Mouse (Mus musculus) heart, adult 8-10 months (tissue): ENCODE results near the gene Unc5cl. TPM values are rescaled to one million over a fixed set of nuclear protein-coding genes. Genes with fewer than 3 reads are reported as not detected.

Experiments
- DNase-seq: peaks from one replicate; pipeline ENCODE4 v3.0.0; 2022; ENCODE audit warnings: low spot score
- total RNA-seq, 4 experiments: library from RNA; stranded (reverse); gene quantifications; 2 replicates each; pipeline ENCODE4 v1.2.4; 2022

The Unc5cl gene
- total RNA-seq, 4 experiments from 2014 or later, result not detected

DNA sequence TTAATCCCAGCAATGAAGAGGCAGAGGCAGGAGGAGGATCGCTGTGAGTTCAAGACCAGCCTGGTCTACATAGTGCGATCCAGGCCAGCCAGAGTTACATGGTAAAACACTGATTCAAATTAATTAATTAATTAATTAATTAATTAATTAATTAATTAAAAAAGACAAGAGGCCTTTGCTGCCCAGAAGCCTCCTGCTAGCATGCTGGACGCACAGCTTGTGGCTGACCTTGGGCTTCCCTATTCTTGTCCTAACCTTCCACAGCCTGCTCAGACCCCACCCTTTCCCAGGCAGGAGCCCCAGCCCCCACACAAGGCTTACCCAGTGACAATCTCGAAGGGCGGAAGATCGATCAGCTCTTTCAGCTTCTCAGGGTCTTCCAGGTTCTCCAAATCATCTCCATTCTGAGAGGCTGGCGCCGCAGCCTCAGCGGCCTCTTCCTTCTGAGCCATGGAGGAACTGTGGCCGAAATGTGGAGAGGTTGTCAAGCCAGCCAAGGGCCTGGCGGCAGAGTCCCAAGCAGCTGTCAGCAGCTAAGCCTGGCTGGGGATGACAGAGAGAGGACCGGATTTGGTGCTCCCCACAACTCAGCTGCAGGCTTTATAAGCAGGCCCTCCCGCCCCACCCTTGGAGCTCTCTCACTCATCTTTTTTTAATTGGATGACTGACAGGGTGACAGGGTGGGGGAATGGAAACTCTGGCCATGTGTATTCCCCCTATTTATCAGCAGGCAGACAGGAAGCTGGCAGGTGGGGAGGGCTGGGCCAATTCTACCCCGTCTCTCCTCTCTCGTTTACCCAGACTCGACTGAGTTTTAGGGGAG, 22.3 kb upstream of the Unc5cl start, which contains the start of gene Apobec2:
TSS of gene Apobec2 (minus strand) at position 773 of the 823 bp plus-strand sequence.
- DNase-seq, result no peak

GRCm38 (mm10) chr17:48433006-48433655, 21.6 kb upstream of the Unc5cl start:
- no peak for DNase-seq

- no peak for DNase-seq
These were observed 20.9 kb upstream of the Unc5cl start for GRCm38 (mm10) chr17:48433689-48434330.

DNA sequence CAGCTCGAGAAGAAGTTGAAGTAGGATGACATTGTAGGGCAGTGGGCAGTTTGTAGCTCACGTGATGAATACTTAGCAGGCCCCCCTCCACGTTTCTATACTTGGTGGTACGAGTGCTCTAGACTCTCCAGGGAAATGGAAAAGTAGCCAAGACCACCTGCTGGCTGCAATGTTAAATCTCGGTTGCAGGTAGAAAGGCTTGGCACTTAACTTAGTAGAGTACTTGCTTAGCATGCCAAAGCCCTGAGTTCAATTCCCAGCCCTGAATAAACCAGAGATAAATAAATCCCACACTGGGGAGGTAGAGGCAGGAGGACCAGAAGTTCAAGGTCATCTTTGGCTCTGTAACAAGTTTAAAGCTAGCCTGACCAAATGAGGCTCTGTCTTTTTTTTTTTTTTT, 20.2 kb upstream of the Unc5cl start:
- no peak for DNase-seq

DNA sequence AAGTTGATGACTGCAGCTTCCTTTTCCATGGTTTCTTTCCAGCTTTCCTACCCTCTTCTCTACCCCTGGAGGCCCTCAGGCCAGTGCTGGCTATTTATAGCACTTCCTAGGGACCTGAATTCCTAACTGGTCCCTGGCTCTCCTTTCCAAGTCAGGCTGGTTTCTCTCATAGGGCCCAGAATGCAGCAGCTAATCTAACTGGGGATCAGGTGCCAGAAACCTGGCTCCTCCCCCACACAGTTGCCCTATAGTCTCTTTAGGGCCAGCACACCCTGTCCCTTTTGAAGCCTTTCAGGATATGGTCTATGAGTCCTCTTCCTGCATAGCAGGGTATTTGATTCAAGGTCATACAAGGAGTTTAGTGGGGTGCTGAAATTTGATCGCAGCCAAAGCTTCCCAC, 18.2 kb upstream of the Unc5cl start:
- DNase-seq, result peak; percentile 49

DNA sequence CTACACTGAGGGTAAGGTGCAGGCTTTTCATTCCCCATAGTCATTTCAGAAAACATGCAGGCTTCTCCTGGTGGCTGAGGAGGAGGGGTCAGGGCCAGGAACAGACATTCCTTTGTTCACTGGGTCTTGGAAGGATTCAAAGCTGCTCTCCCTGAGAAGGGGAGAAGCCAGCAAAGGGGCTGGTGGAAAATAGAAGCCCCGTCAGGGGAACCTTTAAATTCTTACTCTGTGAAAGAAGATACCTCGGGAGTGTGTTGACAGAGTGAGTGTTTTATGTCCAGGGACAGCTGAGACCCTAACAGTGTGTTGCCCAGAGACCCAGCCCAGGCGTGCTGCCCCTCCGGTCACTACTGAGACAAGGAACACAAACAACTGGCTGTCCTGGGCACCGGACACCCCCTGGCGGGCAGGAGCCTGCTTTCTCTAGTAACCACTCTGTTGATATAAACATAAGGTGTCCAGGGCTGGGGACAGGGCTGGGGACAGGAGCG, 17.2 kb upstream of the Unc5cl start:
- DNase-seq, result no peak

DNA sequence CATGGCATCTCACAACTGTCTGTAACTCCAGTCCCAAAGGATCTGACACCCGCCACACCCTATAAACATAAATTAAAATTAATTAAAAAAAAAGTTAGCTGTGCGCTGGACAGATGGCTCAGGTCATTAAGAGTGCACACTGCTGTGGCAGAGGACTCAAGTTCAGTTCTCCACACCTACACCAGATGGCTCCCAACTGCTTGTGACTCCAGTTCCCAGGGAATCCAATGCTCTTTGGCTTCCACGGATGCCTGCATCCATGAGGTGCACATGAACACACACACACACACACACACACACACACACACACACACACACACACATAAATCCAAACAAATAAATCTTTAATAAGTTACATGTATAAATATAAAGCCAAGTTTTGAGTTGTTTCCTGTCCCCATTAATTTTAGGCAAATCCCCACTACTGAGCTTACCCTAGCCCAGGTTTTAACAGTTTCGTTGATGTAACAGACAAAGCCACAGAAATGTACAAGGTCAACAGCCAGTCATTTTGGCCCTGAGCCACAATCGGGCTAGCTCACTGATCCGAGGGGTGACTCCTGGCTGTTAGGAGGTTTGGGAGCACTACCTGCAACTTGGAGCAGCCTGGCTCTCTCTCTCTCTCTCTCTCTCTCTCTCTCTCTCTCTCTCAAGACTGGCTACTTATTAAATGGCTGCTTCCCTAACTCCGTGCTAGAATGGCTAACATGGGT, 11.8 kb upstream of the Unc5cl start:
- DNase-seq, result no peak

GRCm38 (mm10) chr17:48443542-48444145, 11.1 kb upstream of the Unc5cl start:
- no peak for DNase-seq

DNA sequence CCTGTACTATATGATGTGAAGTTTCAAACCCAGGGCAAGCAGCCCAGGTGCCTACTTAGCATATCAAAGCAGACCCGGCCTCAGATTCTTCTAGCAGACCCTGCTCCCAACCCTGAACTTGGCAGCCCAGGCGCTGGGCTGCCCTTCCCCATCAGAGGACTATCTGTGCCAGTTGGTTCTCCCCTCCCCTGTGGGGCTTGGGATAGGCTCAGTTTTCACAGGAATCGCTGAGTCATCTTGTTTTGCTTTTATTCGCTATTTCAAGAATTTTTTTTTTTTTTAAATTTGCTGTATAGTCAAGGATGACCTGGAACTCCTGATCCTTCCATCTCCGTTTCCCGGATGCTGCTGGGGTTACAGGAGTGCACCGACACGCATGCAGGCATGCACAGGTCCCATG, 7.0 kb upstream of the Unc5cl start:
- DNase-seq, result no peak

DNA sequence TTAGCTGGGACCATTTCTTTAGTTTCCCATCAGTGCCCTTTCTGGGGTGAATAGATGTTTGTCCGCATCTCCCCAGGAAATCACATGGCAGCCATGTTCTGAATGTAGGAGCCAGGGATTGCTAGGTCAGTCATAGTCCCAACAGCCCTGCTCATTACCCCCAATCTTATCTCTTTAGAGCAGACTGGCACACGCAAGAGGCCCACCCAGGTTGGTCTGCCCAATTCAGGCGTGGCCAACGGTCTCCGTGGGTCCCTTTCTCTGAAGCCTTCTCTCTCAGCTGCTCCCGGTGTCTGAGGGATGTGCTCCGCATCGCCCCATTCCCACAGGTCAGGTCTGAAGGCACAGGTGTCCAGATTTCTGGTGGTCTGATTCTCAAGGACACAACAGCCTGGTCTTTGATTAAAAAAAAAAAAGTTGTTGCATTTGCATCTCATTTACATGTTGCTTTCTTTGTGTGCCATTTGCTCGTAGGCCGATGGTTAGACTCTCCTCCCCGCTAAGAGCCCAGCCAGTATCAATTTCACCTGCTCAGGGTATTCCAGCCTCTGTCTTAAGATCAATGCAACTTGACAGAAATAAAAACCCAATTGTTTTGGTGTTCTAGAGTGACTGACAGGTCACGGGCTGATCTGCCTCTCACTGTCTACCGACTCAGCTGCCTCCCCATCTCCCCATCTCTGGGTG, 3.9 kb upstream of the Unc5cl start:
- no peak for DNase-seq

DNA sequence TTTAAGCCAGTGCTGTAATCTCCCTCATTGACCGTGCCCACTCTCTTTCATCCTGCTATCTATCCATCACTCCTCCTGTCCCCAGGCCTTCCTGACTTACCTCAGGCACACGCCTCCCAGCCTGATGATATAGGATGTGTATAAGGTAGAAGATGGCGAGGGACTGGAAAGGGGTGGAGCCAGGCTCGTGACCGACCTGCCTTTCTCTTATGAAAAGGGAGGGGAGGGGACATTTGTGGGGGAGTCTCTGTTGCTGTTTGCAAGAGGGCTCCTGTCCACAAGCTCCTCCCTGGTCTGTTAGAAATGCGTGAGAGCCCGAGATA, 3.4 kb upstream of the Unc5cl start, which contains the start of gene Tspo2:
TSS of gene Tspo2 (minus strand) at position 170 of the 323 bp plus-strand sequence.
- no peak for DNase-seq

DNA sequence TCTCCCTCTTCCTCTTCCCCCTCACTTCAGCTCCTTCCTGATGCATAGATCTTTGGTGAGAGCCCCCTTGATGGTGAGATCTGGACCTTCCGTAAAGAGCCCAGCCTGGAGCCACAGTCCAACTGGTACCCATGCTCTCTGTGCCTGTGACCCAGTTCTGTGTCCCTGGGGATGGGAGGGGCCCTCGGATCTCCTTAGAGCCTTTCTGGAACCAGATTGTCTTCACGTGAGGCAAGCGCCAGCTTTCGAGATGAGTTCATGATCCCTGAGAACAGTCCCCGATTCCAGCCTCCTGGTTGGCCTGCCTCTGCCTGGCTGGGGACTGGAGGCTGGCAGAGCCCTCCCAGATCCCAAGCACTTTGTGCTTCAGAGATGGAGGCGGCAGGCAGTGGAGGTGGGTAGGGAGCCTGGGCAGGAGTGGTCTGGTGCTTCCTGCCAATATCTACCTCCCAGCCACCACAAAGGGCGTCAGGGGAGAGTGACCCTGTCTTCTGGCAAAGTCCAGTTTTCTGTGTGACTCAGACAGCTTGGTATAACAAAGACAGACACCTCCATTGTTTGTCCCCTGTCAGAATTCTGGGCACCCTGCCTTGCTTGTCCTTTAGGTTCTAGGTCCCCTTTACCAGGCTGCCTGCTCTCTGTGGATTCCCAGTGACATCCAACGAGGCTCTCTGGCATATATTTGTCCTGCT, 2.8 kb upstream of the Unc5cl start:
- DNase-seq, result no peak

DNA sequence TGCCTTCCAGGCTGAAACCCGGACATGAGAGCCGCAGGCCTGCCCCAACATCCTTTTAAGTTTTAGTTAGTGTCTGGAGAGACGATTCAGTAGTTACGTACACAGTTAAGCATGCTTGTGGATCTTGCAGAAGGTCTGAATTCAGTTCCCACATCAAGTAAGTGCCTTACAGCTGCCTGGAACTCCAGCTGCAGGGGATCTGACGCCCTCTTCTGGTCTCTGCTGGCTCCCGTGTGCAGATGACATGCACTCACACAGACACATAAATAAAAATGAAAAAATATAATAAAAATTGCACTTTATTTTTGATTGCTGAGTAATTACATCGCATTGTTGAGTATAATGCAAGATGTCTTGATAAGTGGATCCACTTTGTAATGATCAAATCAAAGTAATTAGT, 1.2 kb upstream of the Unc5cl start:
- DNase-seq, result no peak

DNA sequence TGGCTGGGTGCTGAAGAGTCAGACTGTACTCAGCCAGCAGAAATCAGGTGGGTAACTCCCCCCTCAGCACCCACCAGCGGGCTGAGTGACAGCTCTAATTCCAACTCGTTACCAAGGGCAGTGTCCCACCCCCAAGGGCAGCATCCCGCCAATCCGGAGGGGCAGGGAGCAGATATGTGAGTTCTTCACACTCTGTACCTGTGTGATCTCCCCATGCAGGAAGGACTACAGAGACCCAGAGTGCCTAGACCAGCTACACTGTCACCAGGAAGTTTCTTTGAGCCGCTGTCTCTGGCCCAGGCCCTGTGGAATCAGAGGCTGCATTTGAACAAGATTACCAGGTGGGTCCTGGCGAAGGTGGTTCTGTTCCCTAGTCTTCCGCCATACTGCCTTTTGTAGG, 511 bp upstream of the Unc5cl start:
- DNase-seq, result no peak

- no peak for DNase-seq
These were observed 1.3 kb downstream of the Unc5cl start for GRCm38 (mm10) chr17:48455955-48456354.

GRCm38 (mm10) chr17:48457971-48458653, 3.4 kb downstream of the Unc5cl start:
- DNase-seq, result no peak

- no peak for DNase-seq
These were observed 7.4 kb downstream of the Unc5cl start for GRCm38 (mm10) chr17:48462096-48462495.

DNA sequence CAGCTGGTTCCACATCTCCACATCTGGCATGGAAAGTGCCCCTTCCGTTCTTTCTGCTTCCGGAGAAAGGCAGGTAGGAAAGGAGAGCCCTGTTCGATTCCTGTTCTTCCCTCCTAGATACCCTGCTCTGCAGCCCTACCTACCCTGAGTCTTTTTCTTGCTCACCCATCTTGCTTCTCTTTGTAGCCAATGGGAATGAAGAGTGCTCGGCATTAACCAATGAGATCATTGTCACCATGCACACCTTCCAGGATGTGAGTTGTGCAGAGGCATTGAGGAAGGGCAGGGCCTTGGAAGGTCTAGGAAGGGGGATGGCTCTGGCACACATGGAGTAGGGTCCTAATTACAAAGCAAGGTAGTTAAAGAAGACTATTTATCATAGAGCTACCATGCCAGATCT, 8.7 kb downstream of the Unc5cl start:
- DNase-seq, result no peak

- no peak for DNase-seq
These were observed 12.2 kb downstream of the Unc5cl start for GRCm38 (mm10) chr17:48466769-48467394.
